ENCODE assay signal across 27 mouse cellular contexts in genomic region chr1:191189671-191190372, GRCm38 (mm10). TPM values are rescaled to one million over a fixed set of nuclear protein-coding genes. Genes with fewer than 3 reads are reported as not detected.
DNase-seq lines count a peak whose midpoint lies in the region; ATAC-seq and TF ChIP-seq lines count a peak whose summit lies in the region.
"Had no signal": no experiment of that assay in that cellular context is flagged by ENCODE, and none has a peak within 500 bp of the region (broad histone marks: within the 10 kb centered on the region; RNA-seq: fewer than 3 reads in every experiment).

No protein-coding gene starts in this region.

- H3K4me1 ChIP-seq in cerebellum, adult 2 months (ENCODE audit: control insufficient read depth, insufficient read depth, low read length): peaks cover 9% of the 10 kb centered on the region; the same call in 1 of the 2 replicates
- H3K4me1 ChIP-seq in midbrain, embryonic 13.5 days (replicated peaks): peaks cover 32% of the 10 kb centered on the region
- H3K4me1 ChIP-seq in midbrain, embryonic 16.5 days (ENCODE audit: control insufficient read depth, insufficient read depth, low read length): peaks cover 15% of the 10 kb centered on the region
- H3K4me1 ChIP-seq in bone marrow macrophage, adult 2 months (ENCODE audit: control insufficient read depth, insufficient read depth, low read length): peaks cover 45% of the 10 kb centered on the region
- no peaks in the 10 kb centered on the region for H3K4me1 ChIP-seq in stomach, postnatal 0 days (replicated peaks; ENCODE audit: control insufficient read depth, insufficient read depth)

- H3K27ac ChIP-seq in cerebellum, adult 2 months (ENCODE audit: insufficient read depth, low read length): no peak overlapping the region
- no peak overlapping the region for H3K27ac ChIP-seq in midbrain, embryonic 13.5 days
- no peak overlapping the region for H3K27ac ChIP-seq in midbrain, embryonic 16.5 days (ENCODE audit: low read length)
- H3K27ac ChIP-seq in bone marrow macrophage, adult 2 months (ENCODE audit: insufficient read depth, low read depth, low read length): peak overlapping the region; percentile 14
- H3K27ac ChIP-seq in stomach, postnatal 0 days (replicated peaks): no peak overlapping the region
- H3K27ac ChIP-seq: embryonic facial prominence, embryonic 13.5 days; hindbrain, embryonic 12.5 days; liver, embryonic 15.5 days had no signal

- TF ChIP-seq CTCF in cerebellum, adult 2 months (IDR thresholded peaks at IDR 0.05; ENCODE audit: borderline replicate concordance, insufficient read depth, low read depth, low read length): no peak
- no peak for TF ChIP-seq CTCF in bone marrow macrophage, adult 2 months (IDR thresholded peaks at IDR 0.05; ENCODE audit: low read depth, low read length)
- no peak for TF ChIP-seq CTCF in stomach, postnatal 0 days (IDR thresholded peaks at IDR 0.05; ENCODE audit: low read depth)

- no peak overlapping the region for H3K4me2 ChIP-seq in midbrain, embryonic 13.5 days (replicated peaks)
- no peak overlapping the region for H3K4me2 ChIP-seq in midbrain, embryonic 16.5 days (ENCODE audit: low read length)
- peak overlapping the region; percentile 1 for H3K4me2 ChIP-seq in myocyte (ENCODE audit: low read depth)
- no peak overlapping the region for H3K4me2 ChIP-seq in stomach, postnatal 0 days (replicated peaks; ENCODE audit: low read depth)
- H3K4me2 ChIP-seq: embryonic facial prominence, embryonic 13.5 days; hindbrain, embryonic 12.5 days; liver, embryonic 15.5 days had no signal

- no peak overlapping the region for H3K9ac ChIP-seq in midbrain, embryonic 13.5 days (replicated peaks)
- no peak overlapping the region for H3K9ac ChIP-seq in midbrain, embryonic 16.5 days (ENCODE audit: low read depth, low read length)
- H3K9ac ChIP-seq in stomach, postnatal 0 days (ENCODE audit: low read length): no peak overlapping the region
- H3K9ac ChIP-seq: embryonic facial prominence, embryonic 13.5 days; hindbrain, embryonic 12.5 days; liver, embryonic 15.5 days had no signal

- H3K4me3 ChIP-seq in cerebellum, adult 2 months (replicated peaks; ENCODE audit: insufficient read depth, low read depth, low read length): no peak overlapping the region
- no peak overlapping the region for H3K4me3 ChIP-seq in midbrain, embryonic 13.5 days (replicated peaks)
- no peak overlapping the region for H3K4me3 ChIP-seq in midbrain, embryonic 16.5 days (ENCODE audit: low read depth, low read length)
- no peak overlapping the region for H3K4me3 ChIP-seq in bone marrow macrophage, adult 2 months (ENCODE audit: insufficient read depth, low read length)
- H3K4me3 ChIP-seq in myocyte: no peak overlapping the region
- H3K4me3 ChIP-seq in stomach, postnatal 0 days (ENCODE audit: low read depth, low read length): no peak overlapping the region
- H3K4me3 ChIP-seq: embryonic facial prominence, embryonic 13.5 days; hindbrain, embryonic 12.5 days; liver, embryonic 15.5 days had no signal

- no peaks in the 10 kb centered on the region for H3K36me3 ChIP-seq in midbrain, embryonic 13.5 days
- no peaks in the 10 kb centered on the region for H3K36me3 ChIP-seq in midbrain, embryonic 16.5 days (ENCODE audit: control insufficient read depth, insufficient read depth, low read length)
- no peaks in the 10 kb centered on the region for H3K36me3 ChIP-seq in myocyte (ENCODE audit: control insufficient read depth, insufficient read depth)
- no peaks in the 10 kb centered on the region for H3K36me3 ChIP-seq in stomach, postnatal 0 days (ENCODE audit: control insufficient read depth, insufficient read depth, low read length)
- H3K36me3 ChIP-seq: embryonic facial prominence, embryonic 13.5 days; hindbrain, embryonic 12.5 days; liver, embryonic 15.5 days had no signal

- H3K9me3 ChIP-seq in midbrain, embryonic 13.5 days: no peaks in the 10 kb centered on the region
- no peaks in the 10 kb centered on the region for H3K9me3 ChIP-seq in midbrain, embryonic 16.5 days (replicated peaks; ENCODE audit: control insufficient read depth, low read length, poor library complexity, severe bottlenecking)
- no peaks in the 10 kb centered on the region for H3K9me3 ChIP-seq in stomach, postnatal 0 days (ENCODE audit: control insufficient read depth, low read length)
- H3K9me3 ChIP-seq: embryonic facial prominence, embryonic 13.5 days; hindbrain, embryonic 12.5 days; liver, embryonic 15.5 days had no signal

- no peak overlapping the region for H3ac ChIP-seq in myocyte (ENCODE audit: control insufficient read depth, insufficient read length)

- no peak for TF ChIP-seq POLR2A in cerebellum, adult 2 months (IDR thresholded peaks at IDR 0.05; ENCODE audit: borderline replicate concordance, insufficient read depth, low read length)
- TF ChIP-seq POLR2A in bone marrow macrophage, adult 2 months (IDR thresholded peaks at IDR 0.05; ENCODE audit: borderline replicate concordance, low read depth, low read length): no peak
- no peak for TF ChIP-seq POLR2A in myocyte (IDR thresholded peaks at IDR 0.05; ENCODE audit: insufficient read length, low read depth)

- DNase-seq in cerebellum, adult 2 months: peak; percentile 42 to 70
- DNase-seq in cerebellum, adult 8-10 months: no peak
- no peak for DNase-seq in stomach, postnatal 0 days (ENCODE audit: low spot score)
- DNase-seq in layer of hippocampus, adult 18-20 months (ENCODE audit: low spot score in 2 of 2): no peak
- DNase-seq: adrenal gland, postnatal 25 days; B cell, adult 2 months; gastrocnemius, postnatal 10 days; heart, postnatal 14 days; right cerebral cortex, postnatal 4 days had no signal

- peak; percentile 41; the same call in 1 of the 2 replicates for ATAC-seq in midbrain, embryonic 13.5 days
- ATAC-seq in midbrain, embryonic 16.5 days: no peak
- ATAC-seq in stomach, postnatal 0 days (ENCODE audit: low FRiP score, low TSS enrichment): no peak
- ATAC-seq: forebrain, embryonic 14.5 days; intestine, embryonic 16.5 days; Patski had no signal

- no peak for TF ChIP-seq EP300 in stomach, postnatal 0 days (optimal IDR thresholded peaks at IDR 0.05)

- WGBS in cerebellum, adult 2 months: 21% methylated on average over 6 of the region's 6 CpGs
- WGBS in midbrain, embryonic 13.5 days: 39% methylated on average over 6 of the region's 6 CpGs
- WGBS in midbrain, embryonic 16.5 days: 41% methylated on average over 6 of the region's 6 CpGs
- 33% methylated on average over 6 of the region's 6 CpGs for WGBS in stomach, postnatal 0 days

- peaks cover 5% of the 10 kb centered on the region; the same call in 1 of the 2 replicates for H3K27me3 ChIP-seq in cerebellum, adult 2 months (ENCODE audit: control insufficient read depth, insufficient read depth, low read length)
- peaks cover 53% of the 10 kb centered on the region for H3K27me3 ChIP-seq in midbrain, embryonic 13.5 days
- H3K27me3 ChIP-seq in midbrain, embryonic 16.5 days (ENCODE audit: control insufficient read depth, insufficient read depth, low read depth, low read length): peaks cover 13% of the 10 kb centered on the region
- H3K27me3 ChIP-seq in myocyte (ENCODE audit: control insufficient read depth, insufficient read depth, insufficient read length): peaks cover 26% of the 10 kb centered on the region
- 0 out of 2 replicates have a peak, but pooled peaks cover 3% of the 10 kb centered on the region for H3K27me3 ChIP-seq in stomach, postnatal 0 days (ENCODE audit: control insufficient read depth, insufficient read depth, low read length)
- H3K27me3 ChIP-seq: Patski had no signal

- H3K79me2 ChIP-seq in myocyte (ENCODE audit: control insufficient read depth, insufficient read depth): no peaks in the 10 kb centered on the region

TF ChIP-seq in myocyte, 11 proteins besides CTCF, POLR2A, EP300 and RAD21:
- no peak for TF ChIP-seq TCF12 (IDR thresholded peaks at IDR 0.05; ENCODE audit: insufficient read depth, poor library complexity, severe bottlenecking)
- no peak for TF ChIP-seq REST (IDR thresholded peaks at IDR 0.05; ENCODE audit: insufficient read depth, insufficient read length)
- no peak for TF ChIP-seq USF1 (IDR thresholded peaks at IDR 0.05; ENCODE audit: low read depth)
- TF ChIP-seq E2F4 (IDR thresholded peaks at IDR 0.05; ENCODE audit: insufficient read depth): no peak
- no peak for TF ChIP-seq SRF (IDR thresholded peaks at IDR 0.05; ENCODE audit: control insufficient read depth, insufficient read length, low read depth)
- no peak for TF ChIP-seq MYOG (IDR thresholded peaks at IDR 0.05; ENCODE audit: control insufficient read depth in 1 of 3, insufficient read depth in 1 of 3, insufficient read length in 2 of 3, low read depth in 2 of 3)
- no peak for TF ChIP-seq CEBPB (IDR thresholded peaks at IDR 0.05; ENCODE audit: insufficient read depth, poor library complexity, severe bottlenecking)
- TF ChIP-seq TCF3 (IDR thresholded peaks at IDR 0.05; ENCODE audit: insufficient read length, low read depth): no peak
- TF ChIP-seq MYOD1 (IDR thresholded peaks at IDR 0.05; ENCODE audit: control insufficient read depth in 1 of 3, insufficient read length in 2 of 3, low read depth in 2 of 3): no peak
- TF ChIP-seq POLR2AphosphoS2 (IDR thresholded peaks at IDR 0.05; ENCODE audit: insufficient read length, low read depth): no peak
- TF ChIP-seq MAX (IDR thresholded peaks at IDR 0.05; ENCODE audit: low read depth): no peak

RNA-seq across cellular contexts. Expression of gene Fam71a, which starts 25.2 kb away (rescaled TPM):
- polyA plus RNA-seq in cerebellum, adult 2 months (2012; rRNA removed): not detected in 2 replicates
- polyA plus RNA-seq in midbrain, embryonic 13.5 days (2015; fragmentation: Nextera tagmentation; extraction: Ambion mirVana): not detected in 2 replicates
- not detected in 2 replicates for polyA plus RNA-seq in midbrain, embryonic 16.5 days (2015; fragmentation: Nextera tagmentation; extraction: Ambion mirVana)
- not detected in 2 replicates for polyA plus RNA-seq in bone marrow macrophage, adult 2 months (2012; ENCODE audit: insufficient read depth, insufficient read length, missing spikeins)
- not detected for polyA plus RNA-seq in myocyte (2012; fragmentation: generic; extraction: Trizol)
- 0.04 TPM in 1 of 2 replicates, not detected in the other for polyA plus RNA-seq in stomach, postnatal 0 days (2015; fragmentation: Nextera tagmentation; extraction: Ambion mirVana)
- not detected for total RNA-seq in layer of hippocampus, adult 18-20 months (2021)
- total RNA-seq: adrenal gland, postnatal 25 days; gastrocnemius, postnatal 10 days; heart, postnatal 14 days; layer of hippocampus, postnatal 25 days; left cerebral cortex, postnatal 10 days had no signal
- polyA plus RNA-seq: embryonic facial prominence, embryonic 13.5 days; forebrain, embryonic 14.5 days; hindbrain, embryonic 12.5 days; intestine, embryonic 16.5 days; kidney, embryonic 16.5 days; limb, embryonic 14.5 days; liver, embryonic 15.5 days; lung, embryonic 16.5 days; neural tube, embryonic 11.5 days; stomach, embryonic 16.5 days; thymus, postnatal 0 days had no signal

RNA-seq across cellular contexts. Expression of gene Atf3, which starts 28.0 kb away (rescaled TPM):
- 1.00 and 1.1 TPM in 2 replicates for polyA plus RNA-seq in cerebellum, adult 2 months (2012; rRNA removed)
- polyA plus RNA-seq in midbrain, embryonic 13.5 days (2015; fragmentation: Nextera tagmentation; extraction: Ambion mirVana): 0.83 and 1.2 TPM in 2 replicates
- 1.2 and 1.6 TPM in 2 replicates for polyA plus RNA-seq in midbrain, embryonic 16.5 days (2015; fragmentation: Nextera tagmentation; extraction: Ambion mirVana)
- 103 and 107 TPM in 2 replicates for polyA plus RNA-seq in bone marrow macrophage, adult 2 months (2012; ENCODE audit: insufficient read depth, insufficient read length, missing spikeins)
- 59.6 TPM for polyA plus RNA-seq in myocyte (2012; fragmentation: generic; extraction: Trizol)
- 6.5 and 11.1 TPM in 2 replicates for polyA plus RNA-seq in stomach, postnatal 0 days (2015; fragmentation: Nextera tagmentation; extraction: Ambion mirVana)
- 1 to 10 TPM; 1.6 to 1.7 TPM for total RNA-seq in layer of hippocampus, adult 18-20 months (2021)

Comparison
In these comparisons a context has a peak if more than half of its experiments do, and no peak if none do; other contexts are left out.
1. DNase-seq: peak in cerebellum, adult 2 months (2 of 2); none in cerebellum, adult 8-10 months (single experiment), stomach, postnatal 0 days (single experiment) and layer of hippocampus, adult 18-20 months (0 of 2).